Mouse (Mus musculus): ENCODE measurements around the gene Mrps35. TPM values are rescaled to one million over a fixed set of nuclear protein-coding genes. Genes with fewer than 3 reads are reported as not detected.

Gene Mrps35
- 17.9 and 18.0 TPM in 2 replicates for polyA plus RNA-seq (2012; rRNA removed)

DNA sequence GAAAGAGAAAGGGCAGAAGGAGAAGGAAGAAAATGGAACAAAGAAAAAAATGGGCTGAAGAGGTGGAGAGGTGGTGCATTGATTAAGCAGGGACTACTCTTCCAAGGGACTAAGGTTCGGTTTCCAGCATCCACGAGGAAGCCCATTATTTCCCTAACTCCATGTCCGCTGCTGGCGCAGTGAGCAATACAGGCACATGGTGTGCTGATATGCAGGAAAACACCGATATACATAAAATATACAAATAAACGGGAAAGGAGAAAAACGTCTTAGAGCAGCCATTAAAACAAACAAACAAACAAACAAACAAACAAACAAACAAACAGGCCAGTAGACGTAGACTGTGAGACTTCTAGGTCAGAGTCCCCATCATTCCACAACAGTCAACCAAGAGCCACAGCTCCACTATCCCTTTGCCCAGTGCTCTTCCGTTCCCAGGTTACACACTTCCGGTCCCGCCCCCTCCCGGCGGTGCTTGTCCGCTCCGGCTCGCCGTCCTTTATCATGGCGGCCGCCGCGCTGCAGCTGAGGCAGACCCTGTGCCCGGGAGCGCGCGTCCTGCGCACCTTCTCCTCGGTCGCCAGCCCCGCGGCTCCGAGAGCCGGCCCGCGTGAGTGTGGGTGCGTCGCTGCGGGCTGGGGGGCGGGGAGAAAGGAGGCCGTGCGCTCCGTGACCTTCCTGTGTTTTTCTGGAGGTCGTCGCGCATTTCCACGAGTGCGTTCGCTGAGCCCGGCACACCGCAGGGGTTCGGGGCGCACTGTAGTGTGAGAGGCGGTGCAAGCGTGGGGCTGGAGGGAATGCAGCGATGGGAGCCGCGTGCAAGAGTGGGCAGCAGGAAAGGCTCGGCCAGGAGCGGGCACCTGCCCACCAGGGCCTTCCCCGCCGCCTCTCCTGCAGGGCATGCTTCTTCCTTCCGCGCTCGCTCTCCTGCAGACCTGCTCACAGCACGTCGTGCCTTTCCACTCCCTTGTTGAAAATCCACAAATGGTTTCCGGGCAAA, at the start of gene Mrps35:
Gene Mrps35, plus strand, starts transcription at position 474 of the 1,000 bp plus-strand sequence.

GRCm38 (mm10) chr6:147032303-147032925, 10.2 kb upstream of the Mrps35 start, which contains the start of gene Rep15:
Gene Rep15 (plus strand): TSS chr6:147032584.

DNA sequence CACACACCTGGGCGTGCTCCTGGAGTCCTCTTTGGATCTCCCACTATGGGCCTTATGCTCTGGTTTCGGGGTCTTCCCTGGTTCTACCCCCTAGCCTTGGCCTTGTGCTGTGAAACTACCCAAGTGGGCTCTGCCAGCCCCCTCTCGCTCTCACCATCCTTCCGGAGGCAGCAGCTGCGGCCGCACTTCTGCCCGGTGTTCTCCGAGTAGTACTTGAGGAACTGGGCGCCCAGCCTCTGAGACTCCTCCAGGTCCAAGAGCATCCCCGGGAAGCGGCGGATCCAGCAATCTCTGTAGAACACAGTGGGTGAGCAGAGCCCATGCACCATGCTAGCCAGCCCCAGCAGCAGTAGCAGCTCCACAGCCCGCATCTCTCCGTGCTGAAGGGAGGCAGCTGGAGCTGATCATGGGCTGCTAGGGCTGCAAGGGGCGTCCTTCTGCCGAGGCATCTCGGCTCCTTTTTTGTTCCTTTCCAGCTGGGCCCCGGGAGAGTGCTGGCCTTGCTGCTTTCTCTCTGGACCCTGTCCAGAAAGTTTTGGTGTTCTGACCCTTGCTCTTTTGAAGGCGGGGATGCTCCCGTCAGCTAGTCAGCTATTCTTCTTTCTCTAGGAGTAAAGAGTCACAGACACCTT, 44.1 kb downstream of the Mrps35 start, which contains the start of gene Mansc4:
Gene Mansc4, minus strand, starts transcription at position 439 of the 632 bp plus-strand sequence.

DNA sequence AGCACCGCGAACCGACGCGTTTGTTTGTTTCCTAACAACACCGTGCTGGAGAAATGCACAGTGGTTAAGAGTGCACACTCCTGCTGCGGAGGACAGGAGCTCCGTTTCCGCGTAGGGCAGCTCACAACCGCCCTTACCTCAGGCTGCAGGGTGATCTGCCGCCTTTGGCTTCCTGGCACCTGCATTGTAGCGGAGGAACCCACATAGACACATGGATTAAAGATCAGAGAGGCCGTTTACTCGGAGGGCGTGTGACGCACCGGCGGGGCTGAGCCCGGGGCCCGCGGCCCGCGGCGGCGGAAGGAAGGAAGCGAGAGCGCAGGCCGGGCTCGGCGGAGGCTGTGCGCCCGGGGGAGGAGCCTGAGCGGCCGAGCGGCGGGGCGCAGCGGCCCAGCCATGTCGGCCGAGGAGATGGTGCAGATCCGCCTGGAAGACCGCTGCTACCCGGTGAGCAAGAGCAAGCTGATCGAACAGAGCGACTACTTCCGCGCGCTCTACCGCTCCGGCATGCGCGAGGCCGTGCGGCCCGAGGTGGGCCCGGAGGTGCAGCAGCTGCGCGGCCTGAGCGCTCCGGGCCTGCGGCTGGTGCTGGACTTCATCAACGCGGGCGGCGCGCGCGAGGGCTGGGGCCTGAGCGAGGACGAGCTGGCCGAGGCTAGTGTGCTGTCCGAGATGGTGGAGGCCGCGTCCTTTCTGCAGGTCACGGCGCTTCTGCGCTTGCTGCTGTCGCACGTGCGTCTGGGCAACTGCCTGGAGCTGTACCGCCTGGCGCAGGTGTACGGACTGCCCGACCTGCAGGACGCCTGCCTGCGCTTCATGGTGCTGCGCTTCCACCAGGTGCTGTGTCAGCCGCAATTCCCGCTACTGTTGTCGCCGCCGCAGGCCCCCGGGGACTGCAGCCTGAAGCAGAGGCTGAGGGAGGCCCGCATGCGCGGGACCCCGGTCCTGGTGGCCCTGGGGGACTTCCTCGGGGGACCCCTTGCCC, 48.9 kb downstream of the Mrps35 start, which contains the start of gene Klhl42:
Gene Klhl42, plus strand, starts transcription at position 244 of the 985 bp plus-strand sequence.

Other genes with a start within 250 kb of the Mrps35 start
- 1.7 and 2.2 TPM in 2 replicates for gene Arntl2, start 246.7 kb upstream of the Mrps35 start, polyA plus RNA-seq (2012; rRNA removed)
- gene Smco2, start 192.7 kb upstream of the Mrps35 start, polyA plus RNA-seq (2012; rRNA removed), result not detected in 2 replicates
- gene Ppfibp1, start 154.3 kb upstream of the Mrps35 start, polyA plus RNA-seq (2012; rRNA removed), result 8.6 and 11.0 TPM in 2 replicates
- not detected in 2 replicates for gene 1700034J05Rik, start 88.3 kb upstream of the Mrps35 start, polyA plus RNA-seq (2012; rRNA removed)
- gene Rep15, start 10.2 kb upstream of the Mrps35 start, polyA plus RNA-seq (2012; rRNA removed), result 0.10 and 0.11 TPM in 2 replicates
- not detected in 2 replicates for gene Mansc4, start 44.3 kb downstream of the Mrps35 start, polyA plus RNA-seq (2012; rRNA removed)
- 2.3 and 2.5 TPM in 2 replicates for gene Klhl42, start 48.6 kb downstream of the Mrps35 start, polyA plus RNA-seq (2012; rRNA removed)
- gene Pthlh, start 221.4 kb downstream of the Mrps35 start, polyA plus RNA-seq (2012; rRNA removed), result not detected in 2 replicates